Mouse (Mus musculus) heart, adult 8-10 months (tissue): ENCODE data around the gene Trmt112. TPM values are rescaled to one million over a fixed set of nuclear protein-coding genes. Genes with fewer than 3 reads are reported as not detected.
A peak's percentile ranks its signal among the peaks of the same experiment; 100 is the strongest.

Source experiments
- DNase-seq: peaks from one replicate; pipeline ENCODE4 v3.0.0; 2022; ENCODE audit warnings: low spot score
- microRNA-seq: library from miRNA; unstranded; fragments of <30 nt; microRNA quantifications from one replicate; pipeline ENCODE4 v1.2.0, GENCODE M21; 2022
- total RNA-seq, 4 experiments: library from RNA; stranded (reverse); gene quantifications; 2 replicates each; pipeline ENCODE4 v1.2.4; 2022

The Trmt112 gene
- total RNA-seq, 4 experiments from 2014 or later = 29.9 to 49.7 (median 39.7) TPM

DNA sequence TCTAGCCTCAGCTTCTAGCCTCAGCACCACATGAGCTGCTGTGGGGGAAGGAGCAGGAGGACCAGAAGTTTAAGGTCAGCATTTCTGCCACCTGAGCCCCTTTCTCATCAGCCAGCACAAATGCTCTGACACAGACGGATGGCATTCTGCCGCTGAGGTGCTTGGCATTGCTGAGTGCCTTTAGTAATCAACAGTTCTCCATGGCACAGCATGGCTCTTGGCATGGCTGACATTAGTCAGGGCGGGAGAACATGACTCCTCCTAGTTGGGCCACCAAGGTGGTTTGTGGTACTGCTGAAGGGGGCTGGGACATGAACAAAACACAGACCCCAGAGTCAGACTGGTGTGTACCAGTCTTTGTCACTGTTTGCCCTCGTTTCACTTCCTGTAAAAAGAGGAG, 38.7 kb downstream of the Trmt112 start:
- no peak for DNase-seq

DNA sequence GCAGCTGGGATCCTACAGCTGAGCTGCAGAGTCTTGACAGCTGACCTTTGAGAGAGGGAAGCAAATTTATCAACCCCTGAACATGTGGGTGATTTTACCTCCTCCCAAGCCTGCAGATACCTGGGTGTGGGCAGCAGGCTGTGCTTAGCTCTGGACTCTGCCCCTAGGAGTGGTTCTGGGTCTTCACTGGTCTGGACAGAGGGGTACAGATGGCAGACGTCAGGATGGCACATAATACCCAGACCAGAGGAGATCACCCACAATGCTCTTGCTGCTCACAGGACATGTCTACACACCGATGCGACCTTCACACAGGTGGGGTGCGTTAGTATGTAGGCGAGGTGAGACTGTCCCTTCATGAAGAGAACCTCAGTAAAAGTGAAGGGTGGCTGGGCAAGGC, 40.0 kb downstream of the Trmt112 start:
- DNase-seq = no peak

DNA sequence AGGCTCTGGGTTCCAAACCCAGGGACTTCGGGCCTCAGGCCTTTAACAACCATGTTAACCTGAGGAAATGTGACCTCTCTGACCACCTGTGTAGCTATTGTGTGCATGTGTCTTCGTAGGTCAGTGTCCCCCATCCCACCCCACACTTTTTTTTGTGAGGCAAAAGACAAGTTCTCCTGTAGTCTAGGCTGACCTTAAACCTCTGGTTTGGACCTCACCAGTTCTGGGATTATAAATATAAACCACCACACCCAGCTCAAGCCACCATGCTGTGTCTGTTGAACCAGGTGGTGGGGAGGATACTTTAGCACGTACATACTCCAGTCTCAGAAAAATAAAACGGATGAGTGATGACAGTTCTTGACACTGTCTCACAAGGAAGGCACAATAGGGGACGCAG, 40.5 kb downstream of the Trmt112 start:
- DNase-seq = no peak

DNA sequence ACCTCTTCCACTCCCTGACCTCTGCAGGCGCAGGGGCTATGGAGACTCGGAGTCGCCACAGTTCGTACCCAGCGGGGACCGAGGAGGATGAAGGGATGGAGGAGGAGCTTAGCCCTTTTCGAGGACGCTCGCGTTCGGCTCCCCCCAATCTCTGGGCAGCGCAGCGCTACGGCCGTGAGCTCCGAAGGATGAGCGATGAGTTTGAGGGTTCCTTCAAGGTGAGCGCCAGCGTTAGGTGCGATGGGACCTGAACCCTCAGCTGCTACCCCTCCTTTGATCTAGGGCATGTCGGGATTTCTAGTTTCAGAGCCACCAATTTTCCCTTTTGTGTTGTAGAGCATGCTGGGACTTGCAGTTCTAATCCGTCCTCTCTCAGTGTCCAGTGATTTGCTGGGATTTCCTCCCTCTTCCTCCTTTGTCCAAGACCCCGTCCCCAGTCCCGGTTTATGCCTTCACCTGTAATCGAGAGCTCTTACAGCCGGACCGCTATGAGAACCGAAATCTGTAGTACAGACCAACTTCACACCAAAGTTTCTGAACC, 41.2 kb downstream of the Trmt112 start:
- peak; percentile 63 for DNase-seq

DNA sequence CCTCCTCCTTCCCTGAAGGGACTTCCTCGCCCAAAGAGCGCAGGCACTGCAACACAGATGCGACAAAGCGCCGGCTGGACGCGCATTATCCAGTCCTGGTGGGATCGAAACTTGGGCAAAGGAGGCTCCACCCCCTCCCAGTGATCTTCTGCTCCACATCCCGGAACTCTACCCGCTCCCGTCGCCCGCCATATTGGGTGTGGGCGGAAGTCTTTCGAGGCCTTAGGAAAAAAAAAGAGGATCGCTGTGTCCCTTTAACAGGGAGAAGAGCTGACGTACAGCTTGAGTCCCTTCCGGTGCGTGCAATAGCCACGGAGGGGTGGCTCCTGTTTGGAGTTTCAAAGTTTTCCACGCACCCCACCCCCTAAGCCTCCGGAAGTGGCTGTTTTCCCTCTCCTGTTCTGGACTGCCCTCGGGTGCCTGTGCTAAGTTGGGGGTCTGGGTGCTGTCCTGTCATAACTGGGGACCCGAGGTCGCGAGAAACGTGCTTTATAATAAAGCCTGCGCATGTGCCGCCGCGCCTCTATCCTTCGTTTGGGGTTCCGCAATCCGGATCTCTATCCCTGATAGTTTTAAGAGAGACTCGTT, 42.0 kb downstream of the Trmt112 start:
- DNase-seq = peak; percentile 99

DNA sequence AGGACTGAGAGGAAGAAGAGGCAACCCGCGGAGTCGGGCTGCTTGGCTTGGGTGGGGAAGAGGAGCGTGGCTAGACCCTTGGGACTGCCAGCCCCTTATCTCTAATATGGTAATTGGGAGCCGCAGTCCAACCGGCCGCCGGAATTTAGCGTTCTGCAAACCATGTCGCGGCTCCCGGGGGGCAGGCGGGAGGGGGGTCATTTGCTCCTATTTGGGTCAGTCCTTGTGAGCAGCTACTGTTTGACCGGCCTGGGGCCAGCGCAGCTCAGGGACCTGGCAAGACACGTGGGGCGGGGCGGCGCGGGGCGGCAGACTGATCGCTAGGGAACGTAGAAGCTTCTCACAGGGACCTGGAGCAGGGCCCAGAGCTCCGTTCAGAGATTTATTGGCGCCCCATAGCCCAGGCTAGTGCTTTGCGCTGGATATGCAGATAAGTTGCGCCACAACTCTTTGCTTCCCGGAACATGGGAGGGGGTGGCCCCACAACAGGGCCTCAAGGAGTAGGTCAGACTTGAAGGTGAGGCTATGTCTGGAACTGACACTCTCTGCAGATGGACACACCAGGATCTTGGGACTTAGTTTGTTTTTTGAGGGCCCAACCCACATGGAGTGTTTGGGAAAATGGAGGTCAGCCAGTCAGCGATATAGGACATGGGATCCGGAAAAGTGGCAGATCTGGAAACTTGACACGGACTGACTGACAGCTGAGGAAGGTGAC, 42.7 kb downstream of the Trmt112 start:
- peak; percentile 85 for DNase-seq

DNA sequence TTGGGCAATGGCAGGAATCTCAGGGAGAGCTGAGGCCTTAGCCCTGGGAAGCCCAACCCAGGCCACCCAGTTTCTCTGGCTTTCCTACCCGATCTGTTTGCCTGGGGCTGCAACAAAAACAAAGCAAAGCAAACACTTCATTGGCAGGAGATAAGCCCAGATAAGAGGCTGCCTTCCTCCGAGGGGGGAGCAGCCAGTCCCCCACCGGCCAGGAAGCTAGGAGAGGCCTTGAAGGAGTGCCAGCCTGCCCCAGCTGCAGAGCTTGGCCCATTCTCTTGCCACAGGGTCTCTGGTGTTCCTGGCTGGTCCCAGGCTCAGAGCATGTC, 43.2 kb downstream of the Trmt112 start:
- peak; percentile 48 for DNase-seq

DNA sequence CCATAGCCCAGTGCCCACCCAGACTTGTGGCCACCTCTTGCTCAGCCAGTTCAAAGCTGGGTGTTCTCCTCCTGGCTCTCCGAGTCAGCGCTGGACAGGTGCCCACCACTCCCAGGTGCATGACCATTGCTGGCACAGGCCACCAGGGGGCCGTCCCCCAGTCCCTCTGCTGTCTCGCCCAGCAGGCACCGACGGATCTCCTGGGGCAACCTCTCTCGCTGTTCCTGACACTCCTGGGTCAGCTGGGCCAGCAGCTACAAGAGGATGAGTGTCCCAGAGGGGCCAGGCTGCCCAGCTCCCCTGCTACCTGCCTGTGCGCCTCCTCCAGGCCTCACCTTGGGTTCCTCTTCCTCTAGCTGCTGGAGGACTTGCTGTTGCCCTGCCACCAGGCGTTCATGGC, 44.5 kb downstream of the Trmt112 start:
- no peak for DNase-seq

DNA sequence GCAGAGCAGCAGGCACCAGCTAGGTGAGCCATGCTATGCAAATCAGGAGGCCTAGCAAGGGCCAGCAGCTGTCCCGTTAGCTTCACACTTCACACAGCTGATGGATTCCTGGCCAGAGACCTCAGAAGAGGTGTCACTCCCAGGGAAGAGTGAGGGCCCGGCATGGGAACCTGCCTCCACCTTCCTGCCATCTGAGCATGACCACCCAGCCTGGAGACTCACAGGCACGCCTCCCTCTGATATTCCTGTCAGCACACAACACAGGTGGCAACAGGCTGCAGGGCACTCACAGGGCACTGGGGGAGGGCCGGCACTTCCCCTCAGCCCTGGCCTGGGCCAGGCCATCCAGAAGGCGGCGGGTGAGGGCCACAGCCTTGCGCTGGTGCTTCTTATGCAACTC, 45.9 kb downstream of the Trmt112 start:
- DNase-seq = no peak

DNA sequence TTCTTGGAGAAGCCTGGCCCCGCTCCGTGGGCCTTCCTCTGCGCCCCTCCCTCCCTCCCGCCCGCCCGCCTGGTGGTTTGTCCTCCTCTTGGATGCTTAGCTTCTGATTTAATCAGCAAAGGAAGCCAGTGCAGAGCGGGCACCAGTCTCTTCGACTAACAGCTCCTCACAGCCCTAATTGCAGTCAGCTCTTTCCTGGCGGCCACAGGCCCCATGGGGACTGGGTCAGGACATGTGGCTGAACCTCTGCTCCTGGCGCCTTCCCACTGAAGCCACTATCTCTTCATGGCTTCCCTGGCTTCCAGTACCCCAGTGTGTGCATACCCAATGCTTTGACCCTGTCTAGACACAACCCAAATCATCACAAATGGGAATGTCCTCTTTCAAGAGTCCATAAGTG, 47.0 kb downstream of the Trmt112 start:
- DNase-seq = no peak

Small RNA genes lying within 50 kb of the gene (microRNA-seq; reads per million reads assigned to microRNA genes)
- gene Mir6990 = 6.7 reads per million, percentile 16 among the genes with 10 or more reads in this experiment

Other genes starting within 250 kb of the Trmt112 start
- 10 to 100 TPM; 15.0 to 20.0 (median 17.5) TPM for gene Rps6ka4, start 69.1 kb upstream of the Trmt112 start, total RNA-seq
- under 1 TPM; 0.44 to 0.89 (median 0.66) TPM for gene Ccdc88b, start 51.5 kb upstream of the Trmt112 start, total RNA-seq
- 100 to 1,000 TPM; 620 to 842 (median 766) TPM for gene Prdx5, start 408 bp downstream of the Trmt112 start, total RNA-seq
- 100 to 1,000 TPM; 153 to 180 (median 168) TPM for gene Esrra, start 12.1 kb downstream of the Trmt112 start, total RNA-seq
- gene Catsperz, start 15.7 kb downstream of the Trmt112 start, total RNA-seq = not detected
- not detected for gene Kcnk4, start 24.8 kb downstream of the Trmt112 start, total RNA-seq
- 10 to 100 TPM; 19.5 to 23.8 (median 21.3) TPM for gene Bad, start 32.2 kb downstream of the Trmt112 start, total RNA-seq
- gene Gpr137, start 32.8 kb downstream of the Trmt112 start, total RNA-seq = 10 to 100 TPM; 33.4 to 37.4 (median 35.7) TPM
- 100 to 1,000 TPM in 1 of 4 experiments, 10 to 100 TPM in 3; 75.4 to 112 (median 91.3) TPM for gene Ppp1r14b, start 65.3 kb downstream of the Trmt112 start, total RNA-seq
- 10 to 100 TPM; 15.6 to 16.2 (median 15.6) TPM for gene Plcb3, start 66.8 kb downstream of the Trmt112 start, total RNA-seq
- gene Fkbp2, start 70.8 kb downstream of the Trmt112 start, total RNA-seq = 10 to 100 TPM; 17.2 to 23.1 (median 20.9) TPM
- gene Vegfb, start 78.0 kb downstream of the Trmt112 start, total RNA-seq = 100 to 1,000 TPM; 488 to 525 (median 495) TPM
- gene Dnajc4, start 82.9 kb downstream of the Trmt112 start, total RNA-seq = 10 to 100 TPM; 48.7 to 62.9 (median 53.7) TPM
- 10 to 100 TPM; 26.8 to 34.4 (median 29.9) TPM for gene Nudt22, start 86.4 kb downstream of the Trmt112 start, total RNA-seq
- 10 to 100 TPM; 26.1 to 30.5 (median 27.3) TPM for gene Trpt1, start 86.4 kb downstream of the Trmt112 start, total RNA-seq
- 1 to 10 TPM; 3.3 to 9.6 (median 4.4) TPM for gene Fermt3, start 109.8 kb downstream of the Trmt112 start, total RNA-seq
- 100 to 1,000 TPM in 3 of 4 experiments, 10 to 100 TPM in 1; 96.7 to 125 (median 109) TPM for gene Stip1, start 130.3 kb downstream of the Trmt112 start, total RNA-seq
- gene Macrod1, start 147.1 kb downstream of the Trmt112 start, total RNA-seq = 100 to 1,000 TPM; 318 to 340 (median 328) TPM
- 1 to 10 TPM in 3 of 4 experiments, under 1 TPM in 1; 0.92 to 2.0 (median 1.4) TPM for gene Flrt1, start 196.0 kb downstream of the Trmt112 start, total RNA-seq